Mouse (Mus musculus) forebrain, postnatal 0 days (tissue): ENCODE measurements at regions not wholly inside any gene's neighbourhood (a gene's known extent, or its start where the extent isn't known, plus 50 kb on each side); places are given as distances from the start of the nearest gene placed in this dataset.
A peak's percentile ranks its signal among the peaks of the same experiment; 100 is the strongest.

Experiments used
- ATAC-seq: fragments of 200-750 bp; cut with Nextera tagmentation; 2 replicates; pipeline ENCODE4 v1.8.0; 2017; ENCODE audit warnings: mild to moderate bottlenecking, moderate library complexity
- DNase-seq: peaks from one replicate; pipeline ENCODE4 v3.0.0-alpha.2; 2015
- H3K27ac ChIP-seq: fragments of 300-500 bp; sonication (generic); 2 replicates; pipeline ENCODE4 v1.5.1; 2014; ENCODE audit warnings: low read depth, mild to moderate bottlenecking, antibody characterized with exemption, low read length, moderate library complexity, mixed read lengths
- H3K27me3 ChIP-seq: fragments of 300-500 bp; sonication (generic); 2 replicates; pipeline ENCODE4 v1.6.1; 2014; ENCODE audit warnings: mild to moderate bottlenecking, low read length, mixed read lengths; ENCODE audit not compliant: insufficient read depth
- H3K36me3 ChIP-seq: fragments of 300-500 bp; sonication (generic); 2 replicates; pipeline ENCODE4 v1.6.1; 2014; ENCODE audit warnings: mild to moderate bottlenecking, moderate library complexity; ENCODE audit not compliant: insufficient read depth
- H3K4me1 ChIP-seq: fragments of 300-500 bp; sonication (generic); 2 replicates; pipeline ENCODE4 v1.6.1; 2014; ENCODE audit warnings: antibody characterized with exemption; ENCODE audit not compliant: insufficient read depth
- H3K4me2 ChIP-seq: fragments of 300-500 bp; sonication (generic); 2 replicates; pipeline ENCODE4 v1.6.1; 2014; ENCODE audit warnings: low read depth, mild to moderate bottlenecking, moderate library complexity
- H3K4me3 ChIP-seq: fragments of 300-500 bp; sonication (generic); 2 replicates; pipeline ENCODE4 v1.5.1; 2014; ENCODE audit warnings: low read depth, low read length, mixed read lengths
- H3K9ac ChIP-seq: fragments of 300-500 bp; sonication (generic); 2 replicates; pipeline ENCODE4 v1.6.1; 2014; ENCODE audit warnings: mild to moderate bottlenecking
- H3K9me3 ChIP-seq: fragments of 300-500 bp; sonication (generic); 2 replicates; pipeline ENCODE4 v1.6.1; 2016; ENCODE audit warnings: low read length
- CTCF ChIP-seq: sonication (generic); IDR thresholded peaks from 2 replicates; pipeline ENCODE4 v1.5.1; 2016; ENCODE audit warnings: antibody characterized with exemption, control low read depth, low read depth
- whole genome bisulfite sequencing: fragments of 180-500 bp; shearing (Covaris S2); extraction: QIAGEN DNeasy Blood & Tissue Kit; methylation state at CpG from one replicate; pipeline ENCODE4 v1.1.7; 2014; 5-methylcytosine and 5-hydroxymethylcytosine counted together

GRCm38 (mm10) chr6:32657378-32657777 lies 69.4 kb upstream of the Plxna4 start:
- H3K9ac ChIP-seq = no peak overlapping the region
- DNase-seq (no peak), ATAC-seq (no peak)
- no peaks in the 10 kb centered on the region for H3K4me1 ChIP-seq
- no peak overlapping the region for H3K4me2 ChIP-seq
- H3K36me3 ChIP-seq = no peaks in the 10 kb centered on the region
- H3K4me3 ChIP-seq = no peak overlapping the region
- no peaks in the 10 kb centered on the region for H3K27me3 ChIP-seq
- no peak for TF ChIP-seq CTCF
- no peaks in the 10 kb centered on the region for H3K9me3 ChIP-seq
- H3K27ac ChIP-seq = no peak overlapping the region

DNA sequence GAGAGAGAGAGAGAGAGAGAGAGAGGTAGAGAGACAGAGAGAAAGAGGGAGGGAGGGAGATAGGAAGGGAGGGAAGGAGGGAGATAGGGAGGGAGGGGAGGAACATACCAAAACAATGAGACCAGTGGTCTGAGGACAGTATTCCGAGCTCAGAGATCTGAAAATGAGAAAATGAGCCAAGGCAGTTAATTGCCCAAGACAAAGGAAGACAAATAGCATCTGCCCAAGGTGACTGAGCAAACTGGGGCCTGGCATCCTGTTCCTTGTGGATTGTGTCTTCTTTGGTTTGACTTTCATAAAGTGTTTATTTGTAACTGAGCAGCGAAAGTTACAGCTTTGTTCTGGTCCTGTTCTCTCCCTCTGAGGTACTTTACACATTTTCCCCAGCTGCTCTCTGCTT lies 66.2 kb upstream of the Plxna4 start:
- TF ChIP-seq CTCF = no peak
- ATAC-seq = no peak
- H3K27me3 ChIP-seq = no peaks in the 10 kb centered on the region
- no peaks in the 10 kb centered on the region for H3K4me1 ChIP-seq
- WGBS = 74% methylated on average over 2 of the region's 2 CpGs
- no peaks in the 10 kb centered on the region for H3K36me3 ChIP-seq
- H3K27ac ChIP-seq = no peak overlapping the region
- no peak overlapping the region for H3K4me2 ChIP-seq
- no peaks in the 10 kb centered on the region for H3K9me3 ChIP-seq
- DNase-seq = no peak
- no peak overlapping the region for H3K4me3 ChIP-seq
- H3K9ac ChIP-seq = no peak overlapping the region

DNA sequence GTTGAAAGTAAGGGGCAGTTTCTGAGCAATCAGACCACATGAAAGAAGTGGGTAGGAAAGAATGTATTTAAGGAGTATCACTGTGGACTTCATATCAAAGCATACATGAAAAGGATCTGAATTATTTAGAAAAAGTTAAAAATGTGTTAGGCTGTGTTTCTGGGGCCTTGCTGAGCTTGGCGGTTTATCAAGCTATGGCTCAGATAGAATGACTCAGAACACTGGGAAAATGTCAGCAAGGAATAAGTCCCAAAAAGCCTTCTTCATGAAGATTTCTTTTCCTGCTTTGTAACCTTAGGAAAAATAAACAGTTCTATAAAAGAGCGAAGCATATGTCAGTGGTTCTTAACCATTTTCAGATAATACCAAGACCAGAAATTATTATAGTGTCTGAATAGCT lies 56.0 kb upstream of the Plxna4 start:
- H3K4me2 ChIP-seq = no peak overlapping the region
- H3K27ac ChIP-seq = no peak overlapping the region
- DNase-seq (no peak), ATAC-seq (no peak)
- TF ChIP-seq CTCF = no peak
- H3K9ac ChIP-seq = no peak overlapping the region
- no peak overlapping the region for H3K4me3 ChIP-seq
- H3K27me3 ChIP-seq = no peaks in the 10 kb centered on the region
- H3K4me1 ChIP-seq = no peaks in the 10 kb centered on the region
- WGBS = 92% methylated on average over 2 of the region's 2 CpGs
- no peaks in the 10 kb centered on the region for H3K9me3 ChIP-seq
- H3K36me3 ChIP-seq = no peaks in the 10 kb centered on the region

DNA sequence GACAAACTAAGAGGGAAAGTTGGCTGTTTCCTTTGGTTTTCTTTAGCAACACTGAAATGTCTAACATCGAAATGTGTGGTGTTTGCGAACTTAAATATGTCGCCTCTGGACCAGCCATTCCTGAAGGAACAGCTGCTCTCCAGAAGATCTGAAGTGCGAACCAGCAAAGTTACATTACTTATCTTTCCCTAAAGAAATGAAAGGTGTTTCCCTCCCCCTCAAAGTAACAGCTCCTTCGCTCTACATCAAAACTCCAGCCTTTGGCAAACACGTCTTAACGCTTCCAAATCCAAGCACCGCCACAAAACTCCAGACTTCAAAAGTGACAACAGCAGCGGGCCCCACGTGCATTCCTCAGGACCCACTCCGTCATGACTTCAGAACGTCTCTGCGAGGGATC lies 50.9 kb upstream of the Plxna4 start:
- H3K4me1 ChIP-seq = no peaks in the 10 kb centered on the region
- no peaks in the 10 kb centered on the region for H3K27me3 ChIP-seq
- H3K27ac ChIP-seq = no peak overlapping the region
- H3K9me3 ChIP-seq = no peaks in the 10 kb centered on the region
- H3K9ac ChIP-seq = no peak overlapping the region
- 82% methylated on average over 13 of the region's 13 CpGs for WGBS
- no peak for TF ChIP-seq CTCF
- ATAC-seq (no peak), DNase-seq (peak; percentile 13)
- no peak overlapping the region for H3K4me2 ChIP-seq
- no peak overlapping the region for H3K4me3 ChIP-seq
- no peaks in the 10 kb centered on the region for H3K36me3 ChIP-seq
